Mouse (Mus musculus): ENCODE data around the gene Tspan5. TPM values are rescaled to one million over a fixed set of nuclear protein-coding genes. Genes with fewer than 3 reads are reported as not detected.
A peak's percentile ranks its signal among the peaks of the same experiment; 100 is the strongest.

The Tspan5 gene
- polyA plus RNA-seq, 1 experiment from 2014 or later = 13.9 TPM

- WGBS (ENCODE audit: insufficient replicate concordance) = 75% methylated on average over 8 of the region's 8 CpGs
- no peaks in the 10 kb centered on the region for H3K36me3 ChIP-seq (ENCODE audit: control insufficient read depth, insufficient read depth, low read length)
- no peak overlapping the region for H3K4me2 ChIP-seq
- H3K27ac ChIP-seq (ENCODE audit: low read depth, low read length) = no peak overlapping the region
- H3K9ac ChIP-seq (ENCODE audit: low read depth, low read length) = no peak overlapping the region
- no peak for ATAC-seq (replicated peaks; ENCODE audit: insufficient number of reproducible peaks, low FRiP score, low TSS enrichment)
- no peak overlapping the region for H3K4me3 ChIP-seq (ENCODE audit: low read depth, low read length)
- peaks cover 8% of the 10 kb centered on the region for H3K4me1 ChIP-seq (ENCODE audit: control insufficient read depth, insufficient read depth, low read length)
- H3K9me3 ChIP-seq (replicated peaks; ENCODE audit: control insufficient read depth, low read length) = no peaks in the 10 kb centered on the region
- H3K27me3 ChIP-seq (ENCODE audit: control insufficient read depth, insufficient read depth, low read length) = 0 out of 2 replicates have a peak, but pooled peaks cover 3% of the 10 kb centered on the region
Observed at GRCm38 (mm10) chr3:138746556-138746955, 4.6 kb downstream of the Tspan5 start.

DNA sequence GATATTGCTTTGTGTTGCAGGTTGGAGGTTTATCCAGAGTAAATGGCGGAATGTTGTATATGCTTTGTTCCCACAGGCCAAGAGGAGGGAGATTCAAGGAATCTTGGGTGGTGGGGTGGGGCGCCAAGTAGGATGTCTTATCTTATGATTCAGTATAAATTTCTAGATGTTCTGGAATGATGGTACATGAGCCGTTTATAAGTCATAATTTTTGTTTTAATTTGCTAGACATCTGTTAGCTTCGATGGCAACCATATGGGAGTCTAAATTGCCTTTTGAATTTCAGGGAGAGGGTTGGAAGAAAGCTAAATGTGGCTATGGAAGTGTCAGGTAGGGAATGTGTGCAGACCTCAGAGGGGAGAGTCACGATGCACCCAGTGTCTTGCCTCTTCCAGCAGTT, 5.0 kb downstream of the Tspan5 start:
- Histone ChIP-seq H3K27me3 (ENCODE audit: control insufficient read depth, insufficient read depth, low read length) (0 out of 2 replicates have a peak, but pooled peaks cover 3% of the 10 kb centered on the region), H3K27ac (ENCODE audit: low read depth, low read length) (no peak overlapping the region), H3K4me2 (no peak overlapping the region), H3K9ac (ENCODE audit: low read depth, low read length) (no peak overlapping the region), H3K4me3 (ENCODE audit: low read depth, low read length) (no peak overlapping the region), H3K36me3 (ENCODE audit: control insufficient read depth, insufficient read depth, low read length) (no peaks in the 10 kb centered on the region), H3K9me3 (replicated peaks; ENCODE audit: control insufficient read depth, low read length) (no peaks in the 10 kb centered on the region), H3K4me1 (ENCODE audit: control insufficient read depth, insufficient read depth, low read length) (peaks cover 4% of the 10 kb centered on the region)
- WGBS (ENCODE audit: insufficient replicate concordance) = 84% methylated on average over 5 of the region's 5 CpGs
- ATAC-seq (replicated peaks; ENCODE audit: insufficient number of reproducible peaks, low FRiP score, low TSS enrichment) = no peak

- no peak for ATAC-seq (replicated peaks; ENCODE audit: insufficient number of reproducible peaks, low FRiP score, low TSS enrichment)
- H3K9ac ChIP-seq (ENCODE audit: low read depth, low read length) = no peak overlapping the region
- 88% methylated on average over 5 of the region's 5 CpGs for WGBS (ENCODE audit: insufficient replicate concordance)
Observed at GRCm38 (mm10) chr3:138747985-138748384, 6.0 kb downstream of the Tspan5 start.

GRCm38 (mm10) chr3:138749645-138750044, 7.7 kb downstream of the Tspan5 start:
- H3K4me2 ChIP-seq = no peak overlapping the region
- ATAC-seq (replicated peaks; ENCODE audit: insufficient number of reproducible peaks, low FRiP score, low TSS enrichment) = no peak
- no peaks in the 10 kb centered on the region for H3K36me3 ChIP-seq (ENCODE audit: control insufficient read depth, insufficient read depth, low read length)
- peaks cover 6% of the 10 kb centered on the region for H3K4me1 ChIP-seq (ENCODE audit: control insufficient read depth, insufficient read depth, low read length)
- no peak overlapping the region for H3K4me3 ChIP-seq (ENCODE audit: low read depth, low read length)
- H3K27me3 ChIP-seq (ENCODE audit: control insufficient read depth, insufficient read depth, low read length) = no peaks in the 10 kb centered on the region
- H3K27ac ChIP-seq (ENCODE audit: low read depth, low read length) = no peak overlapping the region
- H3K9me3 ChIP-seq (replicated peaks; ENCODE audit: control insufficient read depth, low read length) = no peaks in the 10 kb centered on the region
- H3K9ac ChIP-seq (ENCODE audit: low read depth, low read length) = no peak overlapping the region
- 70% methylated on average over 9 of the region's 9 CpGs for WGBS (ENCODE audit: insufficient replicate concordance)

More at GRCm38 (mm10) chr3:138747985-138748384, 6.0 kb downstream of the Tspan5 start:
- no peak overlapping the region for H3K27ac ChIP-seq (ENCODE audit: low read depth, low read length)
- H3K36me3 ChIP-seq (ENCODE audit: control insufficient read depth, insufficient read depth, low read length) = no peaks in the 10 kb centered on the region
- H3K27me3 ChIP-seq (ENCODE audit: control insufficient read depth, insufficient read depth, low read length) = 0 out of 2 replicates have a peak, but pooled peaks cover 3% of the 10 kb centered on the region
- H3K4me1 ChIP-seq (ENCODE audit: control insufficient read depth, insufficient read depth, low read length) = peaks cover 4% of the 10 kb centered on the region
- H3K4me2 ChIP-seq = no peak overlapping the region
- no peaks in the 10 kb centered on the region for H3K9me3 ChIP-seq (replicated peaks; ENCODE audit: control insufficient read depth, low read length)
- H3K4me3 ChIP-seq (ENCODE audit: low read depth, low read length) = no peak overlapping the region

- H3K4me1 ChIP-seq (ENCODE audit: control insufficient read depth, insufficient read depth, low read length) = 0 out of 2 replicates have a peak, but pooled peaks cover 5% of the 10 kb centered on the region
- 74% methylated on average over 5 of the region's 5 CpGs for WGBS (ENCODE audit: insufficient replicate concordance)
- H3K4me3 ChIP-seq (ENCODE audit: low read depth, low read length) = no peak overlapping the region
- no peaks in the 10 kb centered on the region for H3K27me3 ChIP-seq (ENCODE audit: control insufficient read depth, insufficient read depth, low read length)
- H3K9ac ChIP-seq (ENCODE audit: low read depth, low read length) = no peak overlapping the region
- H3K9me3 ChIP-seq (replicated peaks; ENCODE audit: control insufficient read depth, low read length) = no peaks in the 10 kb centered on the region
- no peak overlapping the region for H3K4me2 ChIP-seq
- H3K36me3 ChIP-seq (ENCODE audit: control insufficient read depth, insufficient read depth, low read length) = no peaks in the 10 kb centered on the region
- no peak for ATAC-seq (replicated peaks; ENCODE audit: insufficient number of reproducible peaks, low FRiP score, low TSS enrichment)
- H3K27ac ChIP-seq (ENCODE audit: low read depth, low read length) = no peak overlapping the region
Observed at GRCm38 (mm10) chr3:138751328-138751727, 9.3 kb downstream of the Tspan5 start.

DNA sequence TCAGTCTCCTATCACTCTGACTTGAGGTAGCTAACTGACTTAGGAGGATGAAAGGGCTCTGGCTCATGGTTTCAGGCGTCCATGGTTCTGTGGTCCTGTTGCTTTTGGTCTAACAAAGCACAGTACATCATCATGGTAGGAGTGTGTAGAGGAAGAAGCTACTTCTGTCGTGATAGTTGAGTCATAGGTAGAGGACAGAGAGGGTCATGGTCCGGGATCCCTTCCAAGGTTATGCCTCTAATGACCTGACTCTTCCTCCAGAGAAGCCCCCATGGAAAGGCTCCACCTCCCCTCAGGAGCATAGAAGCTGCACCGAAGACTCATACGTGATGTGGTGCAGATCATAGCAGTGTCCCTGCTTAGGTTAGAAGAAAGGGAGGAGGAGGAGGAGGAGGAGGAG, 10.1 kb downstream of the Tspan5 start:
- H3K9ac ChIP-seq (ENCODE audit: low read depth, low read length) = no peak overlapping the region
- ATAC-seq (replicated peaks; ENCODE audit: insufficient number of reproducible peaks, low FRiP score, low TSS enrichment) = no peak
- no peak overlapping the region for H3K4me2 ChIP-seq
- no peak overlapping the region for H3K4me3 ChIP-seq (ENCODE audit: low read depth, low read length)
- H3K27ac ChIP-seq (ENCODE audit: low read depth, low read length) = no peak overlapping the region
- H3K4me1 ChIP-seq (ENCODE audit: control insufficient read depth, insufficient read depth, low read length) = 0 out of 2 replicates have a peak, but pooled peaks cover 5% of the 10 kb centered on the region
- 62% methylated on average over 5 of the region's 5 CpGs for WGBS (ENCODE audit: insufficient replicate concordance)
- no peaks in the 10 kb centered on the region for H3K36me3 ChIP-seq (ENCODE audit: control insufficient read depth, insufficient read depth, low read length)
- H3K9me3 ChIP-seq (replicated peaks; ENCODE audit: control insufficient read depth, low read length) = no peaks in the 10 kb centered on the region
- H3K27me3 ChIP-seq (ENCODE audit: control insufficient read depth, insufficient read depth, low read length) = no peaks in the 10 kb centered on the region

- no peak overlapping the region for H3K4me3 ChIP-seq (ENCODE audit: low read depth, low read length)
- H3K4me2 ChIP-seq = no peak overlapping the region
- no peak overlapping the region for H3K9ac ChIP-seq (ENCODE audit: low read depth, low read length)
- no peaks in the 10 kb centered on the region for H3K27me3 ChIP-seq (ENCODE audit: control insufficient read depth, insufficient read depth, low read length)
- H3K27ac ChIP-seq (ENCODE audit: low read depth, low read length) = no peak overlapping the region
- no peaks in the 10 kb centered on the region for H3K9me3 ChIP-seq (replicated peaks; ENCODE audit: control insufficient read depth, low read length)
- 51% methylated on average over 3 of the region's 3 CpGs for whole genome bisulfite sequencing (ENCODE audit: insufficient replicate concordance)
- no peak for ATAC-seq (replicated peaks; ENCODE audit: insufficient number of reproducible peaks, low FRiP score, low TSS enrichment)
- no peaks in the 10 kb centered on the region for H3K36me3 ChIP-seq (ENCODE audit: control insufficient read depth, insufficient read depth, low read length)
- 0 out of 2 replicates have a peak, but pooled peaks cover 5% of the 10 kb centered on the region for H3K4me1 ChIP-seq (ENCODE audit: control insufficient read depth, insufficient read depth, low read length)
Observed at GRCm38 (mm10) chr3:138752769-138753168, 10.8 kb downstream of the Tspan5 start.

GRCm38 (mm10) chr3:138753182-138753885, 11.3 kb downstream of the Tspan5 start:
- H3K27me3 ChIP-seq (ENCODE audit: control insufficient read depth, insufficient read depth, low read length) = no peaks in the 10 kb centered on the region
- no peaks in the 10 kb centered on the region for H3K9me3 ChIP-seq (replicated peaks; ENCODE audit: control insufficient read depth, low read length)
- H3K4me1 ChIP-seq (ENCODE audit: control insufficient read depth, insufficient read depth, low read length) = 0 out of 2 replicates have a peak, but pooled peaks cover 5% of the 10 kb centered on the region
- no peak overlapping the region for H3K27ac ChIP-seq (ENCODE audit: low read depth, low read length)
- H3K36me3 ChIP-seq (ENCODE audit: control insufficient read depth, insufficient read depth, low read length) = no peaks in the 10 kb centered on the region
- ATAC-seq (replicated peaks; ENCODE audit: insufficient number of reproducible peaks, low FRiP score, low TSS enrichment) = peak; percentile 35; the same call in 1 of the 2 replicates
- no peak overlapping the region for H3K4me2 ChIP-seq
- H3K9ac ChIP-seq (ENCODE audit: low read depth, low read length) = no peak overlapping the region
- H3K4me3 ChIP-seq (ENCODE audit: low read depth, low read length) = no peak overlapping the region
- WGBS (ENCODE audit: insufficient replicate concordance) = 27% methylated on average over 12 of the region's 12 CpGs

DNA sequence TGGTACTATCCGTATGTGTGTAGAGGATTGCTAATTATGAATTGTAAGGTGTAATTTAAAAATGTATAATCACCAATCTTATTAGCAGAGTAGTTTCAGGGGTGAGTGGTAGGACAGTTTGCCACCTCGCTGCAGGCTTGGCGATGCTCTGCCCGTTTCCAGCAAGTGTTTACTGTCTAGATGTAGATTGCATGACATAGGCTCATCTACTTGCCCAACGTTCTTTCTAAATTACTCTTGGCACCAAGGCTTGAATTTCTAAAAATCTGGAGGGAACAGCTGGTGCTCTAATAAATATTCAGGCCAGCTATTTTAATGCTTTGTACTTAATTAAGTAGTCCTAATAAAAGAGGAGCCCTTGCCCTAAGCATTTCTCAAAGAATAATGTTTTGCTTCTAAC, 12.3 kb downstream of the Tspan5 start:
- Histone ChIP-seq H3K36me3 (ENCODE audit: control insufficient read depth, insufficient read depth, low read length) (no peaks in the 10 kb centered on the region), H3K9ac (ENCODE audit: low read depth, low read length) (no peak overlapping the region), H3K9me3 (replicated peaks; ENCODE audit: control insufficient read depth, low read length) (no peaks in the 10 kb centered on the region), H3K4me3 (ENCODE audit: low read depth, low read length) (no peak overlapping the region), H3K27ac (ENCODE audit: low read depth, low read length) (no peak overlapping the region), H3K4me1 (ENCODE audit: control insufficient read depth, insufficient read depth, low read length) (0 out of 2 replicates have a peak, but pooled peaks cover 7% of the 10 kb centered on the region), H3K4me2 (no peak overlapping the region), H3K27me3 (ENCODE audit: control insufficient read depth, insufficient read depth, low read length) (no peaks in the 10 kb centered on the region)
- WGBS (ENCODE audit: insufficient replicate concordance) = 84% methylated on average over 5 of the region's 5 CpGs
- no peak for ATAC-seq (replicated peaks; ENCODE audit: insufficient number of reproducible peaks, low FRiP score, low TSS enrichment)

Data from heart, embryonic 11.5 days (tissue).